Mouse (Mus musculus) limb, embryonic 13.5 days (tissue): ENCODE data around the gene Plekhg1. TPM values are rescaled to one million over a fixed set of nuclear protein-coding genes. Genes with fewer than 3 reads are reported as not detected.

Experiments used
- ATAC-seq: fragments of 200-750 bp; cut with Nextera tagmentation; 2 replicates; pipeline ENCODE4 v1.8.0; 2017; ENCODE audit warnings: low read depth, moderate number of reproducible peaks, moderate TSS enrichment; ENCODE audit not compliant: low FRiP score
- H3K27ac ChIP-seq: fragments of 300-500 bp; sonication (generic); 2 replicates; pipeline ENCODE4 v1.5.1; 2015; ENCODE audit warnings: inconsistent platforms, mild to moderate bottlenecking, moderate library complexity
- H3K27me3 ChIP-seq: fragments of 300-500 bp; sonication (generic); 2 replicates; pipeline ENCODE4 v1.6.1; 2015; ENCODE audit warnings: mild to moderate bottlenecking, inconsistent platforms
- H3K36me3 ChIP-seq: fragments of 300-500 bp; sonication (generic); 2 replicates; pipeline ENCODE4 v1.6.1; 2015; ENCODE audit warnings: inconsistent platforms, mild to moderate bottlenecking, moderate library complexity
- H3K4me1 ChIP-seq: fragments of 300-500 bp; sonication (generic); 2 replicates; pipeline ENCODE4 v1.6.1; 2015; ENCODE audit warnings: inconsistent platforms
- H3K4me2 ChIP-seq: fragments of 300-500 bp; sonication (generic); replicated peaks from 2 replicates; pipeline ENCODE4 v1.6.1; 2015; ENCODE audit warnings: inconsistent platforms, mild to moderate bottlenecking, moderate library complexity
- H3K4me3 ChIP-seq: fragments of 300-500 bp; sonication (generic); 2 replicates; pipeline ENCODE4 v1.5.1; 2015; ENCODE audit warnings: moderate library complexity, mild to moderate bottlenecking, inconsistent platforms
- H3K9ac ChIP-seq: fragments of 300-500 bp; sonication (generic); 2 replicates; pipeline ENCODE4 v1.6.1; 2015; ENCODE audit warnings: mild to moderate bottlenecking, inconsistent platforms
- H3K9me3 ChIP-seq: fragments of 300-500 bp; sonication (generic); 2 replicates; pipeline ENCODE4 v1.6.1; 2016; ENCODE audit warnings: inconsistent platforms
- WGBS: fragments of 180-500 bp; shearing (Covaris S2); methylation state at CpG from one replicate; pipeline ENCODE4 v1.1.7; 2015; 5-methylcytosine and 5-hydroxymethylcytosine counted together
- polyA plus RNA-seq: library from polyadenylated mRNA; unstranded; fragments of >200 nt; fragmentation: Nextera tagmentation; extraction: Ambion mirVana; gene quantifications from 2 replicates; pipeline ENCODE4 v1.2.1, GENCODE M21; 2015

Gene Plekhg1
- polyA plus RNA-seq, 1 experiment from 2014 or later, result 15.9 TPM

- H3K4me1 ChIP-seq, result peaks cover 7% of the 10 kb centered on the region; the same call in 1 of the 2 replicates
- no peak overlapping the region for H3K4me2 ChIP-seq
- ATAC-seq, result no peak
- H3K4me3 ChIP-seq, result no peak overlapping the region
- no peaks in the 10 kb centered on the region for H3K27me3 ChIP-seq
- H3K27ac ChIP-seq, result no peak overlapping the region
- H3K36me3 ChIP-seq, result no peaks in the 10 kb centered on the region
- 73% methylated on average over 16 of the region's 16 CpGs for WGBS
- no peak overlapping the region for H3K9ac ChIP-seq
- no peaks in the 10 kb centered on the region; the same call in 1 of the 2 replicates for H3K9me3 ChIP-seq
These were observed 21.9 kb upstream of the Plekhg1 start for GRCm38 (mm10) chr10:3718021-3718865.

- H3K36me3 ChIP-seq, result no peaks in the 10 kb centered on the region
- no peak overlapping the region for H3K4me2 ChIP-seq
- no peaks in the 10 kb centered on the region for H3K27me3 ChIP-seq
- no peak overlapping the region for H3K27ac ChIP-seq
- H3K4me1 ChIP-seq, result peaks cover 7% of the 10 kb centered on the region; the same call in 1 of the 2 replicates
- peak; percentile 54; the same call in 1 of the 2 replicates for ATAC-seq
- no peak overlapping the region for H3K4me3 ChIP-seq
- no peaks in the 10 kb centered on the region; the same call in 1 of the 2 replicates for H3K9me3 ChIP-seq
- no peak overlapping the region for H3K9ac ChIP-seq
- 83% methylated on average over 2 of the region's 2 CpGs for WGBS
These were observed 19.9 kb upstream of the Plekhg1 start for GRCm38 (mm10) chr10:3720296-3720695.

- ATAC-seq, result no peak
- H3K27me3 ChIP-seq, result no peaks in the 10 kb centered on the region
- no peak overlapping the region for H3K27ac ChIP-seq
- 20% methylated on average over 2 of the region's 2 CpGs for WGBS
- no peak overlapping the region for H3K4me2 ChIP-seq
- no peak overlapping the region for H3K9ac ChIP-seq
- H3K9me3 ChIP-seq, result no peaks in the 10 kb centered on the region; the same call in 1 of the 2 replicates
- peaks cover 7% of the 10 kb centered on the region; the same call in 1 of the 2 replicates for H3K4me1 ChIP-seq
- no peaks in the 10 kb centered on the region for H3K36me3 ChIP-seq
- H3K4me3 ChIP-seq, result no peak overlapping the region
These were observed 17.8 kb upstream of the Plekhg1 start for GRCm38 (mm10) chr10:3722339-3722738.

GRCm38 (mm10) chr10:3724665-3725064, 15.5 kb upstream of the Plekhg1 start:
- H3K27me3 ChIP-seq, result no peaks in the 10 kb centered on the region
- H3K9ac ChIP-seq, result no peak overlapping the region
- H3K36me3 ChIP-seq, result no peaks in the 10 kb centered on the region
- no peak for ATAC-seq
- 66% methylated on average over 1 of the region's 1 CpGs for WGBS
- no peak overlapping the region for H3K27ac ChIP-seq
- H3K4me1 ChIP-seq, result peaks cover 9% of the 10 kb centered on the region
- no peak overlapping the region for H3K4me2 ChIP-seq
- no peak overlapping the region for H3K4me3 ChIP-seq
- no peaks in the 10 kb centered on the region for H3K9me3 ChIP-seq

GRCm38 (mm10) chr10:3729666-3730065, 10.5 kb upstream of the Plekhg1 start:
- H3K36me3 ChIP-seq, result no peaks in the 10 kb centered on the region
- H3K27me3 ChIP-seq, result no peaks in the 10 kb centered on the region
- H3K4me1 ChIP-seq, result peaks cover 13% of the 10 kb centered on the region
- no peak overlapping the region for H3K9ac ChIP-seq
- ATAC-seq, result no peak
- 62% methylated on average over 3 of the region's 3 CpGs for WGBS
- no peak overlapping the region for H3K27ac ChIP-seq
- H3K9me3 ChIP-seq, result no peaks in the 10 kb centered on the region
- H3K4me3 ChIP-seq, result no peak overlapping the region
- no peak overlapping the region for H3K4me2 ChIP-seq

- H3K36me3 ChIP-seq, result no peaks in the 10 kb centered on the region
- no peaks in the 10 kb centered on the region for H3K27me3 ChIP-seq
- H3K27ac ChIP-seq, result no peak overlapping the region
- H3K4me3 ChIP-seq, result no peak overlapping the region
- ATAC-seq, result no peak
- no peaks in the 10 kb centered on the region for H3K9me3 ChIP-seq
- WGBS, result 17% methylated on average over 4 of the region's 4 CpGs
- no peak overlapping the region for H3K9ac ChIP-seq
- H3K4me2 ChIP-seq, result no peak overlapping the region
- peaks cover 13% of the 10 kb centered on the region for H3K4me1 ChIP-seq
These were observed 9.8 kb upstream of the Plekhg1 start for GRCm38 (mm10) chr10:3730314-3730713.

GRCm38 (mm10) chr10:3737034-3737433, 3.1 kb upstream of the Plekhg1 start:
- H3K4me1 ChIP-seq, result peaks cover 12% of the 10 kb centered on the region
- no peak overlapping the region for H3K4me2 ChIP-seq
- no peak overlapping the region for H3K4me3 ChIP-seq
- no peaks in the 10 kb centered on the region for H3K36me3 ChIP-seq
- no peak overlapping the region for H3K27ac ChIP-seq
- no peaks in the 10 kb centered on the region for H3K27me3 ChIP-seq
- ATAC-seq, result no peak
- WGBS, result 13% methylated on average over 3 of the region's 3 CpGs
- H3K9me3 ChIP-seq, result no peaks in the 10 kb centered on the region
- no peak overlapping the region for H3K9ac ChIP-seq

- ATAC-seq, result peak; percentile 76
- Histone ChIP-seq H3K9me3 (no peaks in the 10 kb centered on the region), H3K4me2 (peak overlapping the region; percentile 82), H3K36me3 (no peaks in the 10 kb centered on the region; the same call in 1 of the 2 replicates), H3K4me3 (peak overlapping the region; percentile 72), H3K27ac (peak overlapping the region; percentile 92), H3K4me1 (peaks cover 27% of the 10 kb centered on the region), H3K27me3 (no peaks in the 10 kb centered on the region), H3K9ac (peak overlapping the region; percentile 83)
- 0% methylated on average over 37 of the region's 47 CpGs for WGBS
These were observed 582 bp downstream of the Plekhg1 start for GRCm38 (mm10) chr10:3740504-3741388.

- Histone ChIP-seq H3K9ac (0 out of 2 replicates have a peak overlapping the region, but pooled peaks have one; percentile 83), H3K4me3 (peak overlapping the region; percentile 72), H3K27ac (no peak overlapping the region), H3K4me1 (peaks cover 30% of the 10 kb centered on the region), H3K27me3 (no peaks in the 10 kb centered on the region), H3K36me3 (no peaks in the 10 kb centered on the region; the same call in 1 of the 2 replicates), H3K9me3 (no peaks in the 10 kb centered on the region), H3K4me2 (peak overlapping the region; percentile 82)
- 8% methylated on average over 5 of the region's 5 CpGs for WGBS
- no peak for ATAC-seq
These were observed 1.6 kb downstream of the Plekhg1 start for GRCm38 (mm10) chr10:3741791-3742190.

- Histone ChIP-seq H3K9ac (no peak overlapping the region), H3K4me3 (no peak overlapping the region), H3K4me1 (peaks cover 33% of the 10 kb centered on the region), H3K36me3 (no peaks in the 10 kb centered on the region; the same call in 1 of the 2 replicates), H3K9me3 (no peaks in the 10 kb centered on the region), H3K27ac (no peak overlapping the region), H3K4me2 (peak overlapping the region; percentile 30), H3K27me3 (no peaks in the 10 kb centered on the region)
- ATAC-seq, result no peak
- WGBS, result 32% methylated on average over 2 of the region's 2 CpGs
These were observed 2.9 kb downstream of the Plekhg1 start for GRCm38 (mm10) chr10:3743069-3743468.

- 86% methylated on average over 5 of the region's 5 CpGs for WGBS
- no peak for ATAC-seq
These were observed 3.7 kb downstream of the Plekhg1 start for GRCm38 (mm10) chr10:3743826-3744225.

More at GRCm38 (mm10) chr10:3743826-3744225, 3.7 kb downstream of the Plekhg1 start:
- H3K9me3 ChIP-seq, result no peaks in the 10 kb centered on the region
- no peak overlapping the region for H3K4me2 ChIP-seq
- peaks cover 37% of the 10 kb centered on the region for H3K4me1 ChIP-seq
- no peak overlapping the region for H3K9ac ChIP-seq
- H3K36me3 ChIP-seq, result no peaks in the 10 kb centered on the region; the same call in 1 of the 2 replicates
- H3K4me3 ChIP-seq, result no peak overlapping the region
- no peaks in the 10 kb centered on the region for H3K27me3 ChIP-seq
- H3K27ac ChIP-seq, result no peak overlapping the region
